ENCODE assay signal across 22 mouse cellular contexts in the genomic region with DNA sequence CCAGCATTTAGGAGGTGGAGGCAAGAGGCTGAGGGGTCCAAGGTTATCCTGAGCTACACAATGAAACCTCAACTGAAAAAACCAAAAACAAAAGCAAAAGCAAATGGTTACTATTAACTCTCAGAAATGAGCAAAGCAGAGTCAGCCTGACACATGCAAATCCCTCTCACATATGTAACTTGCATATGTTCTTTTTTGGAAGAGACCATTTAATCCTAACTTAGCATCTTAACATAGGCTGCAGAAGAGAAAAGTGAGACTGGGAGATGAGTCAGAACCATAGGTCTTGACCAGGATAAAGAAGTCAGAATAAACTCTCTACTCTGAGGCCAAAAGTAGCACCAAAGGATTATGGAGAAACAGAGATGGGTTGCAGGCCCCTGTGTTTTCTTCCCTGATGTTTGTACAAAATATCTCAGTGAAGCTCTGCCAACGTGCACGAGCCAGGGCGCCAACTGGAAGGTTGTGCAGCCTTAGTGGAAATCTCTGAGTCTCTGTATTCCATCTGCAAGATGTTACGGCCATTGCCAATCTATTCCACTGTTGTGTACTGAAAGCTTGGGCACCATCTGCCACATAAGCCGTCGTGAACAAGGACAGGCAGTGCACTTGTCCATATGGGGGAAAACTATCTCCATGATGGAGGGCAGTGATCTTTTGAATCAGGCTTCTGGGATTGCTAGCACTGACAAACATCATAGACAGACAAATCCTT. TPM values are rescaled to one million over a fixed set of nuclear protein-coding genes. Genes with fewer than 3 reads are reported as not detected.
DNase-seq lines count a peak whose midpoint lies in the region; ATAC-seq lines count a peak whose summit lies in the region.
"Had no signal": no experiment of that assay in that cellular context is flagged by ENCODE, and none has a peak within 500 bp of the region (broad histone marks: within the 10 kb centered on the region; RNA-seq: fewer than 3 reads in every experiment).

No protein-coding gene starts in this region.

- H3K27ac ChIP-seq in forebrain, embryonic 15.5 days (replicated peaks) = peak overlapping the region; percentile 67
- no peak overlapping the region for H3K27ac ChIP-seq in forebrain, embryonic 11.5 days (ENCODE audit: low read depth, low read length)
- H3K27ac ChIP-seq: hindbrain, embryonic 13.5 days; kidney, postnatal 0 days; liver, embryonic 12.5 days; lung, embryonic 15.5 days; macrophage; midbrain, embryonic 13.5 days; neural tube, embryonic 15.5 days; stomach, postnatal 0 days had no signal

- H3K27me3 ChIP-seq in forebrain, embryonic 15.5 days = no peaks in the 10 kb centered on the region
- H3K27me3 ChIP-seq in forebrain, embryonic 11.5 days (ENCODE audit: control insufficient read depth, insufficient read depth, low read length) = no peaks in the 10 kb centered on the region
- H3K27me3 ChIP-seq: hindbrain, embryonic 13.5 days; liver, embryonic 12.5 days; lung, embryonic 15.5 days; midbrain, embryonic 13.5 days; neural tube, embryonic 15.5 days had no signal

- no peak overlapping the region for H3K4me2 ChIP-seq in forebrain, embryonic 15.5 days (replicated peaks)
- no peak overlapping the region for H3K4me2 ChIP-seq in forebrain, embryonic 11.5 days (ENCODE audit: low read depth, low read length, severe bottlenecking)
- H3K4me2 ChIP-seq: heart, embryonic 11.5 days; hindbrain, embryonic 13.5 days; liver, embryonic 12.5 days; lung, embryonic 15.5 days; midbrain, embryonic 13.5 days; neural tube, embryonic 15.5 days had no signal

- no peaks in the 10 kb centered on the region for H3K36me3 ChIP-seq in forebrain, embryonic 15.5 days
- H3K36me3 ChIP-seq in forebrain, embryonic 11.5 days (ENCODE audit: control insufficient read depth, insufficient read depth, low read length) = no peaks in the 10 kb centered on the region
- H3K36me3 ChIP-seq: hindbrain, embryonic 13.5 days; liver, embryonic 12.5 days; lung, embryonic 15.5 days; midbrain, embryonic 13.5 days; neural tube, embryonic 15.5 days had no signal

- no peaks in the 10 kb centered on the region for H3K4me1 ChIP-seq in forebrain, embryonic 15.5 days
- H3K4me1 ChIP-seq in forebrain, embryonic 11.5 days (replicated peaks; ENCODE audit: control insufficient read depth, insufficient read depth, low read length) = no peaks in the 10 kb centered on the region
- H3K4me1 ChIP-seq: hindbrain, embryonic 13.5 days; liver, embryonic 12.5 days; lung, embryonic 15.5 days; midbrain, embryonic 13.5 days; neural tube, embryonic 15.5 days had no signal

- no peak for DNase-seq in forebrain, embryonic 11.5 days (ENCODE audit: low spot score)
- peak; percentile 32 to 38 for DNase-seq in right cerebral cortex, postnatal 10 days (ENCODE audit: low spot score in 2 of 2)
- no peak for DNase-seq in right cerebral cortex, adult 2 months (ENCODE audit: low spot score in 2 of 2)
- DNase-seq in layer of hippocampus, adult 18-20 months (ENCODE audit: low spot score in 2 of 2) = peak; percentile 25 to 42
- no peak for DNase-seq in gastrocnemius, adult 18-20 months (ENCODE audit: low spot score)
- no peak for DNase-seq in left cerebral cortex, adult 8-10 months (ENCODE audit: low spot score in 2 of 2)
- DNase-seq: adrenal gland, postnatal 25 days; gastrocnemius, postnatal 36 days; heart, postnatal 14 days; kidney, adult 11 months; thymus, postnatal 14 days had no signal

- ATAC-seq in forebrain, embryonic 15.5 days (replicated peaks) = peak; percentile 88
- no peak for ATAC-seq in forebrain, embryonic 11.5 days (replicated peaks; ENCODE audit: low FRiP score)
- ATAC-seq: liver, embryonic 12.5 days; midbrain, embryonic 13.5 days had no signal

- H3K9ac ChIP-seq in forebrain, embryonic 15.5 days (replicated peaks) = no peak overlapping the region
- no peak overlapping the region for H3K9ac ChIP-seq in forebrain, embryonic 11.5 days (ENCODE audit: low read length)
- H3K9ac ChIP-seq: hindbrain, embryonic 13.5 days; liver, embryonic 12.5 days; lung, embryonic 15.5 days; midbrain, embryonic 13.5 days; neural tube, embryonic 15.5 days had no signal

- no peak overlapping the region for H3K4me3 ChIP-seq in forebrain, embryonic 15.5 days
- H3K4me3 ChIP-seq in forebrain, embryonic 11.5 days (ENCODE audit: low read depth, low read length) = no peak overlapping the region
- H3K4me3 ChIP-seq: hindbrain, embryonic 13.5 days; liver, embryonic 12.5 days; lung, embryonic 15.5 days; midbrain, embryonic 13.5 days; myocyte; neural tube, embryonic 15.5 days had no signal

- WGBS in forebrain, embryonic 15.5 days = 71% methylated on average over 6 of the region's 6 CpGs
- WGBS in forebrain, embryonic 11.5 days = 90% methylated on average over 6 of the region's 6 CpGs

- H3K9me3 ChIP-seq in forebrain, embryonic 15.5 days = no peaks in the 10 kb centered on the region
- H3K9me3 ChIP-seq in forebrain, embryonic 11.5 days (ENCODE audit: control insufficient read depth, low read length) = no peaks in the 10 kb centered on the region
- H3K9me3 ChIP-seq: hindbrain, embryonic 13.5 days; liver, embryonic 12.5 days; lung, embryonic 15.5 days; midbrain, embryonic 13.5 days; neural tube, embryonic 15.5 days had no signal

RNA-seq across cellular contexts. Expression of a gene that starts 59.2 kb away (rescaled TPM):
- polyA plus RNA-seq in forebrain, embryonic 15.5 days (2015; fragmentation: Nextera tagmentation; extraction: Ambion mirVana) = 8.1 and 8.9 TPM in 2 replicates
- 3.0 and 3.4 TPM in 2 replicates for polyA plus RNA-seq in forebrain, embryonic 11.5 days (2014; fragmentation: Nextera tagmentation; extraction: Ambion mirVana)
- total RNA-seq in layer of hippocampus, adult 18-20 months (2021) = 10 to 100 TPM; 59.3 to 62.5 TPM
- total RNA-seq in gastrocnemius, adult 18-20 months (2021) = 1 to 10 TPM; 1.1 to 1.2 TPM
- 10 to 100 TPM; 18.3 to 21.4 (median 19.8) TPM for total RNA-seq in left cerebral cortex, adult 8-10 months (2022)

Comparison
In these comparisons a context has a peak if more than half of its experiments do, and no peak if none do; other contexts are left out.
1. DNase-seq: peak in right cerebral cortex, postnatal 10 days (2 of 2) and layer of hippocampus, adult 18-20 months (2 of 2); none in forebrain, embryonic 11.5 days (single experiment), right cerebral cortex, adult 2 months (0 of 2), gastrocnemius, adult 18-20 months (single experiment) and left cerebral cortex, adult 8-10 months (0 of 2).
2. RNA of a gene that starts 59.2 kb away (total RNA-seq): 59.3 to 62.5 TPM in layer of hippocampus, adult 18-20 months and 18.3 to 21.4 TPM in left cerebral cortex, adult 8-10 months; 1.1 to 1.2 TPM in gastrocnemius, adult 18-20 months; every median in the first group is over 4 times any median in the second.